Mouse (Mus musculus) liver, adult 2 months (tissue): Measurements from ENCODE around the gene Trip11.

ENCODE experiments used
- CTCF ChIP-seq: fragments of 200-500 bp; IDR thresholded peaks from 2 replicates; pipeline ENCODE4 v1.5.1; 2011; ENCODE audit warnings: low read depth, low read length, control low read depth
- POLR2A ChIP-seq: fragments of 200-500 bp; IDR thresholded peaks from 2 replicates; pipeline ENCODE4 v1.6.1; 2011; ENCODE audit warnings: low read length, control low read depth; ENCODE audit not compliant: insufficient read depth; ENCODE audit errors: extremely low read depth

GRCm38 (mm10) chr12:101897113-101897512 is 16.0 kb downstream of the Trip11 start:
- no peak for TF ChIP-seq POLR2A
- TF ChIP-seq CTCF = no peak
